Mouse (Mus musculus) liver, embryonic 14.5 days (tissue): ENCODE results near the gene Tdo2. TPM values are rescaled to one million over a fixed set of nuclear protein-coding genes. Genes with fewer than 3 reads are reported as not detected.

Source experiments
- ATAC-seq: fragments of 200-750 bp; cut with Nextera tagmentation; 2 replicates; pipeline ENCODE4 v1.8.0; 2017; ENCODE audit warnings: moderate number of reproducible peaks, mild to moderate bottlenecking, moderate library complexity; ENCODE audit not compliant: insufficient read depth
- DNase-seq, 3 experiments: peaks; one replicate each; pipeline ENCODE4 v3.0.0-alpha.2; 2012 to 2013; ENCODE audit warnings: low read depth in 3 of 3, low spot score in 3 of 3
- H3K27ac ChIP-seq: fragments of 300-500 bp; sonication (generic); 2 replicates; pipeline ENCODE4 v1.5.1; 2014; ENCODE audit warnings: moderate library complexity, mild to moderate bottlenecking, control low read depth, inconsistent platforms
- H3K27me3 ChIP-seq: fragments of 300-500 bp; sonication (generic); 2 replicates; pipeline ENCODE4 v1.6.1; 2014; ENCODE audit warnings: mild to moderate bottlenecking, low read length, moderate library complexity; ENCODE audit not compliant: control insufficient read depth, insufficient read depth
- H3K36me3 ChIP-seq: fragments of 300-500 bp; sonication (generic); replicated peaks from 2 replicates; pipeline ENCODE4 v1.6.1; 2014; ENCODE audit warnings: low read depth; ENCODE audit not compliant: control insufficient read depth, insufficient read depth
- H3K4me1 ChIP-seq, 2 experiments: fragments of 200-500 bp in 1 of 2; fragments of 300-500 bp in 1 of 2; sonication (generic) in 1 of 2; replicated peaks; 2 replicates each; pipeline ENCODE4 v1.6.1; 2012 to 2014; ENCODE audit warnings: antibody characterized with exemption in 1 of 2, inconsistent platforms in 1 of 2, low read length in 1 of 2; ENCODE audit not compliant: control insufficient read depth in 2 of 2, insufficient read depth in 2 of 2
- H3K4me2 ChIP-seq: fragments of 300-500 bp; sonication (generic); 2 replicates; pipeline ENCODE4 v1.6.1; 2014; ENCODE audit warnings: low read depth, mild to moderate bottlenecking, control low read depth, moderate library complexity
- H3K4me3 ChIP-seq, 2 experiments: fragments of 200-500 bp in 1 of 2; fragments of 300-500 bp in 1 of 2; sonication (generic) in 1 of 2; 2 replicates each; pipeline ENCODE4 v1.5.1; 2012 to 2014; ENCODE audit warnings: low read depth in 2 of 2, low read length in 2 of 2, mild to moderate bottlenecking in 2 of 2, control low read depth in 1 of 2, inconsistent platforms in 1 of 2, moderate library complexity in 1 of 2; ENCODE audit not compliant: insufficient read depth in 1 of 2
- H3K9ac ChIP-seq: fragments of 300-500 bp; sonication (generic); replicated peaks from 2 replicates; pipeline ENCODE4 v1.6.1; 2014; ENCODE audit warnings: mild to moderate bottlenecking, control low read depth, moderate library complexity
- H3K9me3 ChIP-seq: fragments of 300-500 bp; sonication (generic); 2 replicates; pipeline ENCODE4 v1.6.1; 2016; ENCODE audit warnings: low read length, mixed read lengths; ENCODE audit not compliant: control insufficient read depth
- CTCF ChIP-seq: IDR thresholded peaks from 2 replicates; pipeline ENCODE4 v1.5.1; 2016; ENCODE audit warnings: antibody characterized with exemption, low read depth, control low read depth
- EP300 ChIP-seq: IDR thresholded peaks from 2 replicates; pipeline ENCODE4 v1.6.1; 2016; ENCODE audit warnings: antibody characterized with exemption, low read depth
- WGBS: fragments of 180-500 bp; shearing (Covaris S2); extraction: QIAGEN DNeasy Blood & Tissue Kit; methylation state at CpG from one replicate; pipeline ENCODE4 v1.1.7; 2014; ENCODE audit not compliant: insufficient replicate concordance; 5-methylcytosine and 5-hydroxymethylcytosine counted together
- polyA plus RNA-seq, 2 experiments: library from polyadenylated mRNA; depleted of rRNA in 1 of 2; stranded (reverse) in 1 of 2; unstranded in 1 of 2; fragments of >200 nt; fragmentation: Nextera tagmentation in 1 of 2; extraction: Ambion mirVana in 1 of 2; gene quantifications; 2 replicates each; pipeline versions ENCODE4 v1.2.1 to v1.2.3; 2012 to 2014

The Tdo2 gene
- polyA plus RNA-seq, 2 experiments: 0.02 to 0.17 TPM

- Histone ChIP-seq H3K27me3 (no peaks in the 10 kb centered on the region), H3K9me3 (no peaks in the 10 kb centered on the region), H3K4me3 (no peak overlapping the region), H3K27ac (no peak overlapping the region), H3K4me1 (no peaks in the 10 kb centered on the region), H3K4me2 (no peak overlapping the region), H3K9ac (no peak overlapping the region), H3K36me3 (no peaks in the 10 kb centered on the region)
- TF ChIP-seq EP300: no peak
- peak; percentile 54; the same call in 1 of the 2 replicates for TF ChIP-seq CTCF
- 5% methylated on average over 1 of the region's 1 CpGs for WGBS
- ATAC-seq (no peak), DNase-seq (peak in 1 of 3 experiments; percentile 7)
These were observed 20.0 kb upstream of the Tdo2 start for GRCm38 (mm10) chr3:81995988-81996387.

- Histone ChIP-seq H3K4me3 (no peak overlapping the region), H3K9ac (no peak overlapping the region), H3K9me3 (no peaks in the 10 kb centered on the region), H3K4me1 (no peaks in the 10 kb centered on the region; a peak in 2 of 4 replicates), H3K27ac (no peak overlapping the region), H3K4me2 (no peak overlapping the region), H3K27me3 (no peaks in the 10 kb centered on the region), H3K36me3 (no peaks in the 10 kb centered on the region)
- TF ChIP-seq EP300 (no peak), CTCF (no peak)
- ATAC-seq (no peak), DNase-seq (no peak)
- 27% methylated on average over 4 of the region's 4 CpGs for WGBS
These were observed 19.4 kb upstream of the Tdo2 start for GRCm38 (mm10) chr3:81995371-81995770.

GRCm38 (mm10) chr3:81990531-81990930 lies 14.5 kb upstream of the Tdo2 start:
- Histone ChIP-seq H3K36me3 (no peaks in the 10 kb centered on the region), H3K4me3 (no peak overlapping the region), H3K27me3 (no peaks in the 10 kb centered on the region), H3K27ac (no peak overlapping the region), H3K4me1 (peaks cover 0 to 7% of the 10 kb centered on the region in 2 experiments; a peak in 3 of 4 replicates), H3K4me2 (no peak overlapping the region), H3K9ac (no peak overlapping the region), H3K9me3 (no peaks in the 10 kb centered on the region)
- no peak for TF ChIP-seq CTCF
- no peak for TF ChIP-seq EP300
- ATAC-seq: no peak
- DNase-seq: no peak
- WGBS: 32% methylated on average over 3 of the region's 3 CpGs

- WGBS: 9% methylated on average over 2 of the region's 2 CpGs
These were observed 13.7 kb upstream of the Tdo2 start for GRCm38 (mm10) chr3:81989692-81990141.

GRCm38 (mm10) chr3:81987628-81988027 lies 11.6 kb upstream of the Tdo2 start:
- H3K4me1 ChIP-seq: peaks cover 0 to 7% of the 10 kb centered on the region in 2 experiments; a peak in 3 of 4 replicates
- H3K27ac ChIP-seq: no peak overlapping the region
- WGBS: 73% methylated on average over 3 of the region's 3 CpGs
- TF ChIP-seq EP300 (no peak), CTCF (no peak)
- no peak overlapping the region for H3K4me2 ChIP-seq
- no peak for ATAC-seq
- H3K4me3 ChIP-seq: no peak overlapping the region
- H3K9me3 ChIP-seq: no peaks in the 10 kb centered on the region
- no peaks in the 10 kb centered on the region for H3K27me3 ChIP-seq
- no peak for DNase-seq
- no peaks in the 10 kb centered on the region for H3K36me3 ChIP-seq
- no peak overlapping the region for H3K9ac ChIP-seq

More at GRCm38 (mm10) chr3:81989692-81990141, 13.7 kb upstream of the Tdo2 start:
- Histone ChIP-seq H3K27ac (no peak overlapping the region), H3K4me2 (no peak overlapping the region), H3K36me3 (no peaks in the 10 kb centered on the region), H3K4me3 (no peak overlapping the region), H3K4me1 (peaks cover 0 to 7% of the 10 kb centered on the region in 2 experiments; a peak in 3 of 4 replicates), H3K9me3 (no peaks in the 10 kb centered on the region), H3K27me3 (no peaks in the 10 kb centered on the region), H3K9ac (no peak overlapping the region)
- no peak for ATAC-seq
- DNase-seq: no peak
- TF ChIP-seq EP300 (no peak), CTCF (no peak)
